Mouse (Mus musculus) neural tube, embryonic 14.5 days (tissue): Measurements from ENCODE around the gene Lemd2. TPM values are rescaled to one million over a fixed set of nuclear protein-coding genes. Genes with fewer than 3 reads are reported as not detected.

Source experiments
- ATAC-seq: fragments of 200-750 bp; cut with Nextera tagmentation; 2 replicates; pipeline ENCODE4 v1.8.0; 2017; ENCODE audit warnings: low read depth, mild to moderate bottlenecking, moderate TSS enrichment, moderate library complexity
- H3K27ac ChIP-seq: fragments of 300-500 bp; sonication (generic); 2 replicates; pipeline ENCODE4 v1.5.1; 2014; ENCODE audit warnings: low read depth, mild to moderate bottlenecking, control low read depth, low read length, moderate library complexity, mixed read lengths
- H3K27me3 ChIP-seq: fragments of 300-500 bp; sonication (generic); 2 replicates; pipeline ENCODE4 v1.6.1; 2014; ENCODE audit warnings: low read length; ENCODE audit not compliant: control insufficient read depth, insufficient read depth
- H3K36me3 ChIP-seq: fragments of 300-500 bp; sonication (generic); 2 replicates; pipeline ENCODE4 v1.6.1; 2014; ENCODE audit warnings: low read length, mixed read lengths; ENCODE audit not compliant: control insufficient read depth, insufficient read depth
- H3K4me1 ChIP-seq: fragments of 300-500 bp; sonication (generic); 2 replicates; pipeline ENCODE4 v1.6.1; 2014; ENCODE audit warnings: low read length; ENCODE audit not compliant: control insufficient read depth, insufficient read depth
- H3K4me2 ChIP-seq: fragments of 300-500 bp; sonication (generic); 2 replicates; pipeline ENCODE4 v1.6.1; 2014; ENCODE audit warnings: mild to moderate bottlenecking, low read depth, low read length, control low read depth
- H3K4me3 ChIP-seq: fragments of 300-500 bp; sonication (generic); 2 replicates; pipeline ENCODE4 v1.5.1; 2014; ENCODE audit warnings: low read depth, low read length, control low read depth, mixed read lengths
- H3K9ac ChIP-seq: fragments of 300-500 bp; sonication (generic); replicated peaks from 2 replicates; pipeline ENCODE4 v1.6.1; 2014; ENCODE audit warnings: low read depth, mild to moderate bottlenecking, control low read depth, low read length, mixed read lengths
- H3K9me3 ChIP-seq: fragments of 300-500 bp; sonication (generic); 2 replicates; pipeline ENCODE4 v1.6.1; 2016; ENCODE audit warnings: low read length; ENCODE audit not compliant: control insufficient read depth
- WGBS: fragments of 180-500 bp; shearing (Covaris S2); extraction: QIAGEN DNeasy Blood & Tissue Kit; methylation state at CpG from one replicate; pipeline ENCODE4 v1.1.7; 2014; 5-methylcytosine and 5-hydroxymethylcytosine counted together
- polyA plus RNA-seq: library from polyadenylated mRNA; unstranded; fragments of >200 nt; fragmentation: Nextera tagmentation; extraction: Ambion mirVana; gene quantifications from 2 replicates; pipeline ENCODE4 v1.2.1, GENCODE M21; 2014

Lemd2 gene
- polyA plus RNA-seq, 1 experiment from 2014 or later = 15.6 TPM

- no peak overlapping the region for H3K4me3 ChIP-seq
- no peak overlapping the region for H3K4me2 ChIP-seq
- H3K27ac ChIP-seq = no peak overlapping the region
- 0 out of 2 replicates have a peak, but pooled peaks cover 4% of the 10 kb centered on the region for H3K4me1 ChIP-seq
- no peaks in the 10 kb centered on the region for H3K9me3 ChIP-seq
- 11% methylated on average over 11 of the region's 11 CpGs for WGBS
- H3K36me3 ChIP-seq = no peaks in the 10 kb centered on the region
- no peak; the same call in 1 of the 2 replicates for ATAC-seq
- no peaks in the 10 kb centered on the region for H3K27me3 ChIP-seq
- H3K9ac ChIP-seq = no peak overlapping the region
Observed at GRCm38 (mm10) chr17:27212768-27213525, 8.7 kb upstream of the Lemd2 start.

- H3K27me3 ChIP-seq = no peaks in the 10 kb centered on the region
- 21% methylated on average over 6 of the region's 6 CpGs for WGBS
- peaks cover 9% of the 10 kb centered on the region for H3K4me1 ChIP-seq
- H3K4me3 ChIP-seq = no peak overlapping the region
- no peak for ATAC-seq
- no peaks in the 10 kb centered on the region for H3K36me3 ChIP-seq
- H3K4me2 ChIP-seq = no peak overlapping the region
- no peak overlapping the region for H3K27ac ChIP-seq
- no peak overlapping the region for H3K9ac ChIP-seq
- no peaks in the 10 kb centered on the region for H3K9me3 ChIP-seq
Observed at GRCm38 (mm10) chr17:27212006-27212405, 7.7 kb upstream of the Lemd2 start.

GRCm38 (mm10) chr17:27207113-27207707 lies 2.9 kb upstream of the Lemd2 start:
- WGBS = 30% methylated on average over 11 of the region's 11 CpGs
- Histone ChIP-seq H3K9me3 (no peaks in the 10 kb centered on the region), H3K27ac (peak overlapping the region; percentile 57), H3K36me3 (no peaks in the 10 kb centered on the region), H3K4me3 (no peak overlapping the region), H3K9ac (no peak overlapping the region), H3K4me2 (peak overlapping the region; percentile 6; the same call in 1 of the 2 replicates), H3K27me3 (no peaks in the 10 kb centered on the region), H3K4me1 (peaks cover 25% of the 10 kb centered on the region)
- no peak for ATAC-seq

- ATAC-seq = peak; percentile 3; the same call in 1 of the 2 replicates
- peak overlapping the region; percentile 87 for H3K4me3 ChIP-seq
- peak overlapping the region; percentile 96 for H3K27ac ChIP-seq
- under 1% methylated on average over 58 of the region's 74 CpGs for WGBS
- H3K4me2 ChIP-seq = peak overlapping the region; percentile 76
- no peaks in the 10 kb centered on the region for H3K27me3 ChIP-seq
- H3K4me1 ChIP-seq = peaks cover 45% of the 10 kb centered on the region
- no peaks in the 10 kb centered on the region for H3K36me3 ChIP-seq
- H3K9me3 ChIP-seq = no peaks in the 10 kb centered on the region
- H3K9ac ChIP-seq = peak overlapping the region; percentile 97
Observed at GRCm38 (mm10) chr17:27203358-27204074, 753 bp downstream of the Lemd2 start.

GRCm38 (mm10) chr17:27202919-27203357 lies 1.3 kb downstream of the Lemd2 start:
- H3K27ac ChIP-seq = peak overlapping the region; percentile 96
- H3K9me3 ChIP-seq = no peaks in the 10 kb centered on the region
- H3K9ac ChIP-seq = peak overlapping the region; percentile 97
- no peaks in the 10 kb centered on the region for H3K27me3 ChIP-seq
- peaks cover 45% of the 10 kb centered on the region for H3K4me1 ChIP-seq
- no peak for ATAC-seq
- WGBS = 48% methylated on average over 14 of the region's 14 CpGs
- H3K36me3 ChIP-seq = peaks cover 3% of the 10 kb centered on the region; the same call in 1 of the 2 replicates
- H3K4me2 ChIP-seq = peak overlapping the region; percentile 76
- H3K4me3 ChIP-seq = peak overlapping the region; percentile 87

GRCm38 (mm10) chr17:27201981-27202380 lies 2.3 kb downstream of the Lemd2 start:
- 85% methylated on average over 2 of the region's 2 CpGs for WGBS
- no peak for ATAC-seq
- Histone ChIP-seq H3K9ac (no peak overlapping the region), H3K4me3 (no peak overlapping the region), H3K4me1 (peaks cover 39% of the 10 kb centered on the region), H3K27me3 (no peaks in the 10 kb centered on the region), H3K36me3 (peaks cover 7% of the 10 kb centered on the region; the same call in 1 of the 2 replicates), H3K27ac (no peak overlapping the region; the same call in 1 of the 2 replicates), H3K4me2 (no peak overlapping the region), H3K9me3 (no peaks in the 10 kb centered on the region)

- H3K4me1 ChIP-seq = peaks cover 35% of the 10 kb centered on the region
- H3K4me3 ChIP-seq = no peak overlapping the region
- WGBS = 9% methylated on average over 11 of the region's 11 CpGs
- H3K27me3 ChIP-seq = no peaks in the 10 kb centered on the region
- H3K9ac ChIP-seq = 0 out of 2 replicates have a peak overlapping the region, but pooled peaks have one; percentile 28
- 0 out of 2 replicates have a peak, but pooled peaks have one; percentile 13 for ATAC-seq
- no peak overlapping the region for H3K4me2 ChIP-seq
- no peaks in the 10 kb centered on the region for H3K9me3 ChIP-seq
- peak overlapping the region; percentile 60 for H3K27ac ChIP-seq
- H3K36me3 ChIP-seq = peaks cover 10% of the 10 kb centered on the region; the same call in 1 of the 2 replicates
Observed at GRCm38 (mm10) chr17:27200801-27201200, 3.5 kb downstream of the Lemd2 start.

- WGBS = 56% methylated on average over 7 of the region's 7 CpGs
- Histone ChIP-seq H3K27me3 (no peaks in the 10 kb centered on the region), H3K4me1 (peaks cover 33% of the 10 kb centered on the region), H3K4me3 (no peak overlapping the region), H3K27ac (peak overlapping the region; percentile 18; the same call in 1 of the 2 replicates), H3K9ac (no peak overlapping the region), H3K9me3 (no peaks in the 10 kb centered on the region), H3K36me3 (peaks cover 19% of the 10 kb centered on the region), H3K4me2 (no peak overlapping the region)
- ATAC-seq = no peak
Observed at GRCm38 (mm10) chr17:27199864-27200263, 4.4 kb downstream of the Lemd2 start.
